Mouse (Mus musculus) cerebellum, adult 9-11 months (tissue): ENCODE data around the gene Gm9789.
"Not testable (repeated sequence)": the region's sequence is repeated elsewhere in the genome, so short reads cannot be mapped to it uniquely, and the experiment has no call there.

ENCODE experiments used
- DNase-seq: peaks from one replicate; pipeline ENCODE4 v3.0.0; 2022

Gm9789 gene

GRCm38 (mm10) chr16:89157652-89158051 is at the start of gene Gm9789:
TSS of gene Gm9789 (plus strand) at chr16:89157952.
- no peak for DNase-seq

- no peak for DNase-seq
These were observed 17.2 kb upstream of the Gm9789 start, which contains the start of gene Gm6358 for GRCm38 (mm10) chr16:89140551-89140950. TSS of gene Gm6358 (plus strand) at chr16:89140851.

GRCm38 (mm10) chr16:89150786-89151185 is 7.0 kb upstream of the Gm9789 start, which contains the start of gene Gm10061:
TSS of gene Gm10061 (plus strand) at chr16:89151086.
- no peak for DNase-seq

- DNase-seq, result not testable (repeated sequence)
These were observed 11.4 kb downstream of the Gm9789 start, which contains the start of gene Gm7735 for GRCm38 (mm10) chr16:89169190-89169589. TSS of gene Gm7735 (plus strand) at chr16:89169490.

- no peak for DNase-seq
These were observed 16.7 kb downstream of the Gm9789 start, which contains the start of gene 1110057P08Rik for GRCm38 (mm10) chr16:89174435-89174834. TSS of gene 1110057P08Rik (plus strand) at chr16:89174735.

GRCm38 (mm10) chr16:89188621-89189020 is 30.9 kb downstream of the Gm9789 start:
- DNase-seq, result no peak

DNA sequence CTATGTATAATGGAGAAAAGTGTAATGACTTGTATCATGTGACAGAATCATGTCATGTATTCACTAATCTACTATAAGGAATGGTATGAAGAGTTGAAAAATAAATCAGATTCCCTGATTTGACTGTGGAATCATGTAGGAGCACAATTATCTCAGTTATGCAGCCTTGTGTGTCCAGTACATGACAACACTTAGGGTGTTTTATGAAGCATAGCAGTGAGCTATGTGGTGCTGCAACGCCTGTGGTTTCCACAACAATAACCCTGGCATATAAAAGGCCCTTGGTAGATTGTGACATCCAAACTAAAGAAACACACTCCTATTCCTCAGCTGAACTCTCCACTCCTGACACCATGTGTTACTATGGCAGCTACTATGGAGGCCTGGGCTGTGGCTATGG is 47.8 kb downstream of the Gm9789 start, which contains the start of gene Krtap20-2:
Gene Krtap20-2, plus strand, starts transcription at position 301 of the 400 bp plus-strand sequence.
- DNase-seq, result no peak
